ENCODE assay signal across 14 mouse cellular contexts in the genomic region with DNA sequence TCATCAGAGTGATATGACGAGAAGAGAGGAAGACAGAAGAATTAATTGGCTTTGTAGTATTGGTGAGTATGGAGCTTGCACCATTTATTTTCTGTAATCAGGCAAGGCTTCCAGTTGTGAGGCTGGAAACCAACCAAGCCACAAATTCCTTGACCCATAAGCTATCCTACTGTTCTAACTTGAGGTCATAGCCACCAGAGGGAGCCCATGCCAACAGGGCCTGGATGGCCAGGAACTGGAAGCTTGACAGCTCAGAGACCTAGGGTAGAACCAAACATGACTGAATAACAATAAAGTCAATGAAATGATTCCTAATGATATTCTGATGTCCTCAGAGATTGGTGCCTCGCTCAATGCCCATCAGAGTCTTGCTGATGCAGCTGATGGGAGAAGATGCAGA. TPM values are rescaled to one million over a fixed set of nuclear protein-coding genes. Genes with fewer than 3 reads are reported as not detected.
DNase-seq lines count a peak whose midpoint lies in the region; ATAC-seq and TF ChIP-seq lines count a peak whose summit lies in the region.
"Had no signal": no experiment of that assay in that cellular context is flagged by ENCODE, and none has a peak within 500 bp of the region (broad histone marks: within the 10 kb centered on the region; RNA-seq: fewer than 3 reads in every experiment).

No protein-coding gene starts in this region.

- no peak overlapping the region for H3K4me3 ChIP-seq in kidney, postnatal 0 days (replicated peaks; ENCODE audit: low read depth, low read length)
- no peak overlapping the region for H3K4me3 ChIP-seq in testis, adult 2 months (ENCODE audit: control insufficient read depth, low read depth, low read length)
- no peak overlapping the region for H3K4me3 ChIP-seq in small intestine, adult 2 months (ENCODE audit: low read depth, low read length)
- H3K4me3 ChIP-seq: erythroblast, embryonic 14.5 days; hindbrain, embryonic 12.5 days; liver, embryonic 13.5 days; midbrain, embryonic 15.5 days had no signal

- no peaks in the 10 kb centered on the region for H3K9me3 ChIP-seq in kidney, postnatal 0 days (replicated peaks; ENCODE audit: low read length)
- H3K9me3 ChIP-seq: hindbrain, embryonic 12.5 days; liver, embryonic 13.5 days; midbrain, embryonic 15.5 days had no signal

- H3K4me2 ChIP-seq in kidney, postnatal 0 days (ENCODE audit: low read length): no peak overlapping the region
- H3K4me2 ChIP-seq: hindbrain, embryonic 12.5 days; liver, embryonic 13.5 days; midbrain, embryonic 15.5 days had no signal

- H3K4me1 ChIP-seq in kidney, postnatal 0 days (replicated peaks; ENCODE audit: insufficient read depth, low read length): no peaks in the 10 kb centered on the region
- H3K4me1 ChIP-seq in testis, adult 2 months (ENCODE audit: control insufficient read depth, insufficient read depth, low read length): no peaks in the 10 kb centered on the region
- H3K4me1 ChIP-seq in small intestine, adult 2 months (ENCODE audit: control insufficient read depth, insufficient read depth, insufficient read length, low read length): no peaks in the 10 kb centered on the region
- H3K4me1 ChIP-seq: hindbrain, embryonic 12.5 days; liver, embryonic 13.5 days; midbrain, embryonic 15.5 days had no signal

- no peaks in the 10 kb centered on the region for H3K27me3 ChIP-seq in kidney, postnatal 0 days (ENCODE audit: insufficient read depth, low read length)
- no peaks in the 10 kb centered on the region for H3K27me3 ChIP-seq in testis, adult 2 months (ENCODE audit: control insufficient read depth, insufficient read depth, low read length)
- no peaks in the 10 kb centered on the region for H3K27me3 ChIP-seq in small intestine, adult 2 months (ENCODE audit: control insufficient read depth, insufficient read depth, low read length)
- H3K27me3 ChIP-seq: hindbrain, embryonic 12.5 days; liver, embryonic 13.5 days; midbrain, embryonic 15.5 days had no signal

- peak; percentile 29 to 78 for DNase-seq in adrenal gland, adult (ENCODE audit: inconsistent age in 2 of 2, low spot score in 1 of 2)
- no peak for DNase-seq in adrenal gland, postnatal 4 days (ENCODE audit: low spot score in 2 of 2)
- no peak for DNase-seq in kidney, postnatal 0 days (ENCODE audit: low spot score)
- DNase-seq in kidney, postnatal 14 days: no peak
- no peak for DNase-seq in testis, postnatal 10 days (ENCODE audit: low spot score)
- DNase-seq in gastrocnemius, postnatal 10 days: no peak
- DNase-seq: cerebellum, adult 2 months; layer of hippocampus, postnatal 36 days; liver, embryonic 13.5 days had no signal

- H3K36me3 ChIP-seq in kidney, postnatal 0 days (ENCODE audit: insufficient read depth, low read length): no peaks in the 10 kb centered on the region
- H3K36me3 ChIP-seq in testis, adult 2 months (ENCODE audit: control insufficient read depth, insufficient read depth, low read length): no peaks in the 10 kb centered on the region
- no peaks in the 10 kb centered on the region for H3K36me3 ChIP-seq in small intestine, adult 2 months (ENCODE audit: control insufficient read depth, insufficient read depth, low read length)
- H3K36me3 ChIP-seq: hindbrain, embryonic 12.5 days; liver, embryonic 13.5 days; midbrain, embryonic 15.5 days had no signal

- H3K27ac ChIP-seq in kidney, postnatal 0 days: no peak overlapping the region
- H3K27ac ChIP-seq in testis, adult 2 months (ENCODE audit: control insufficient read depth, insufficient read depth, low read depth, low read length): no peak overlapping the region
- H3K27ac ChIP-seq in small intestine, adult 2 months (ENCODE audit: insufficient read depth, low read depth, low read length): no peak overlapping the region
- H3K27ac ChIP-seq: hindbrain, embryonic 12.5 days; liver, embryonic 13.5 days; midbrain, embryonic 15.5 days had no signal

- no peak overlapping the region for H3K9ac ChIP-seq in kidney, postnatal 0 days (ENCODE audit: low read depth, low read length)
- H3K9ac ChIP-seq: hindbrain, embryonic 12.5 days; liver, embryonic 13.5 days; midbrain, embryonic 15.5 days had no signal

- TF ChIP-seq POLR2A in testis, adult 2 months (IDR thresholded peaks at IDR 0.05; ENCODE audit: control insufficient read depth, low read depth, low read length): no peak
- no peak for TF ChIP-seq POLR2A in small intestine, adult 2 months (IDR thresholded peaks at IDR 0.05; ENCODE audit: low read depth, low read length)

- peak; percentile 45 for TF ChIP-seq CTCF in kidney, postnatal 0 days (IDR thresholded peaks at IDR 0.05; ENCODE audit: low read depth)
- TF ChIP-seq CTCF in testis, adult 2 months (IDR thresholded peaks at IDR 0.05; ENCODE audit: control insufficient read depth, insufficient read depth, insufficient replicate concordance, low read depth, low read length): peak; percentile 13; the same call in 1 of the 2 replicates
- peak; percentile 61; the same call in 1 of the 2 replicates for TF ChIP-seq CTCF in small intestine, adult 2 months (IDR thresholded peaks at IDR 0.05; ENCODE audit: extremely low read depth, insufficient read length, insufficient replicate concordance, low read depth, low read length)

- ATAC-seq in kidney, postnatal 0 days (replicated peaks; ENCODE audit: low FRiP score, low read depth): no peak
- ATAC-seq: midbrain, embryonic 15.5 days had no signal

- 75% methylated on average over 2 of the region's 2 CpGs for WGBS in kidney, postnatal 0 days
- 78% methylated on average over 2 of the region's 2 CpGs for WGBS in small intestine, adult 2 months

RNA-seq across cellular contexts. Expression of gene Nlrp1b, which starts 5.9 kb away (rescaled TPM):
- under 1 TPM; 0.23 to 0.28 TPM for total RNA-seq in adrenal gland, postnatal 4 days (2021)
- polyA plus RNA-seq in kidney, postnatal 0 days (2015; fragmentation: Nextera tagmentation; extraction: Ambion mirVana): not detected in 2 replicates
- 0.05 and 0.21 TPM in 2 replicates for polyA plus RNA-seq in testis, adult 2 months (2012; rRNA removed)
- 0.05 and 1.4 TPM in 2 replicates for polyA plus RNA-seq in small intestine, adult 2 months (2012; rRNA removed)
- total RNA-seq in gastrocnemius, postnatal 10 days (2021): under 1 TPM; 0.09 to 0.14 TPM
- polyA plus RNA-seq: erythroblast, embryonic 14.5 days; hindbrain, embryonic 12.5 days; liver, embryonic 13.5 days; midbrain, embryonic 15.5 days had no signal

Comparison
In these comparisons a context has a peak if more than half of its experiments do, and no peak if none do; other contexts are left out.
1. DNase-seq: peak in adrenal gland, adult (2 of 2); none in adrenal gland, postnatal 4 days (0 of 2), kidney, postnatal 0 days (single experiment), kidney, postnatal 14 days (single experiment), testis, postnatal 10 days (single experiment) and gastrocnemius, postnatal 10 days (single experiment).
2. Peak in every context shown above with its lines, with median percentiles within 50 percentile points of each other: CTCF ChIP-seq.